Mouse (Mus musculus): ENCODE data around the gene Palm2.

GRCm38 (mm10) chr4:57686736-57687135, 252.7 kb downstream of the Palm2 start:
- TF ChIP-seq CTCF (IDR thresholded peaks at IDR 0.05; ENCODE audit: control insufficient read depth, insufficient read depth, low read length), result no peak
- TF ChIP-seq POLR2A (IDR thresholded peaks at IDR 0.05; ENCODE audit: borderline replicate concordance, control insufficient read depth, low read depth, low read length), result no peak
